In the genomic region with DNA sequence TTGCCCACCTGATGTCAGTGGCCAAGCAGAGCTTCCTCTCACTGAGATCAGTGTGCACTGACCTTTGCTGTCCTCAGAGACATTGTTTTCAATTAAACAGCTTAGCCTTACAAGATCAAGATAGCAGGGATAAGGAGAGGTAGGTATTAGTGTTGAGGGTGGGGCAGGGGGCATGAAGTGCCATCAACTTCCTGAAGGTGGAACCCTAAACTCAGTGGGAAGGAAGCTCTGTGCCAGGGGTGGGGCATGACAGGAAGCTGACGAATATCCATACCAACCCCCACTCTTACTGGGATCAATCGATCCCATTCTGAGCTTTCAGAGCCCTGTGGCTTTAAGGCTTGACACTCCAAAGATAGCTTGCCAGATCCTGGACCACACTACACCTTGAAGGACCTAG, we compare ENCODE assay signal across 15 mouse cellular contexts.
DNase-seq lines count a peak whose midpoint lies in the region; ATAC-seq and TF ChIP-seq lines count a peak whose summit lies in the region.
"Had no signal": no experiment of that assay in that cellular context is flagged by ENCODE, and none has a peak within 500 bp of the region (broad histone marks: within the 10 kb centered on the region; RNA-seq: fewer than 3 reads in every experiment).

No protein-coding gene starts in this region.

- H3K4me3 ChIP-seq in gastrocnemius, adult 2 months: no peak overlapping the region
- H3K4me3 ChIP-seq in liver, postnatal 0 days (ENCODE audit: low read depth, low read length): no peak overlapping the region
- H3K4me3 ChIP-seq in liver, embryonic 11.5 days (ENCODE audit: low read depth, low read length): no peak overlapping the region
- no peak overlapping the region for H3K4me3 ChIP-seq in bone marrow, adult 2 months (replicated peaks; ENCODE audit: control insufficient read depth, low read depth, low read length)
- no peak overlapping the region for H3K4me3 ChIP-seq in small intestine, adult 2 months (ENCODE audit: low read depth, low read length)
- H3K4me3 ChIP-seq: hindbrain, embryonic 12.5 days; limb, embryonic 12.5 days; midbrain, embryonic 13.5 days; neural tube, embryonic 15.5 days had no signal

- H3K36me3 ChIP-seq in liver, postnatal 0 days (replicated peaks; ENCODE audit: insufficient read depth, low read length): no peaks in the 10 kb centered on the region
- H3K36me3 ChIP-seq in liver, embryonic 11.5 days (ENCODE audit: control insufficient read depth, insufficient read depth, low read length): no peaks in the 10 kb centered on the region
- H3K36me3 ChIP-seq in small intestine, adult 2 months (ENCODE audit: control insufficient read depth, insufficient read depth, low read length): no peaks in the 10 kb centered on the region
- H3K36me3 ChIP-seq: hindbrain, embryonic 12.5 days; limb, embryonic 12.5 days; midbrain, embryonic 13.5 days; neural tube, embryonic 15.5 days had no signal

- no peaks in the 10 kb centered on the region for H3K9me3 ChIP-seq in liver, postnatal 0 days (ENCODE audit: low read length)
- no peaks in the 10 kb centered on the region for H3K9me3 ChIP-seq in liver, embryonic 11.5 days (ENCODE audit: control insufficient read depth, low read length)
- H3K9me3 ChIP-seq: hindbrain, embryonic 12.5 days; limb, embryonic 12.5 days; midbrain, embryonic 13.5 days; neural tube, embryonic 15.5 days had no signal

- peak; percentile 46; the same call in 1 of the 2 replicates for TF ChIP-seq CTCF in gastrocnemius, adult 2 months (IDR thresholded peaks at IDR 0.05)
- peak; percentile 70 for TF ChIP-seq CTCF in liver, postnatal 0 days (IDR thresholded peaks at IDR 0.05; ENCODE audit: low read depth)
- TF ChIP-seq CTCF in bone marrow, adult 2 months (IDR thresholded peaks at IDR 0.05; ENCODE audit: control insufficient read depth, insufficient read depth, low read length): peak; percentile 55
- TF ChIP-seq CTCF in small intestine, adult 2 months (IDR thresholded peaks at IDR 0.05; ENCODE audit: extremely low read depth, insufficient read length, insufficient replicate concordance, low read depth, low read length): peak; percentile 49; the same call in 1 of the 2 replicates

- no peak for DNase-seq in gastrocnemius, adult 2 months
- no peak for DNase-seq in gastrocnemius, postnatal 25 days
- DNase-seq in liver, postnatal 0 days: peak; percentile 45
- DNase-seq in liver, embryonic 11.5 days (ENCODE audit: low spot score): no peak
- no peak for DNase-seq in ovary, postnatal 14 days (ENCODE audit: low spot score)
- no peak for DNase-seq in layer of hippocampus, postnatal 36 days
- DNase-seq: kidney, postnatal 14 days had no signal

- no peak for TF ChIP-seq EP300 in liver, postnatal 0 days (IDR thresholded peaks at IDR 0.05; ENCODE audit: low read depth)

- H3K9ac ChIP-seq in liver, postnatal 0 days (replicated peaks): no peak overlapping the region
- no peak overlapping the region for H3K9ac ChIP-seq in liver, embryonic 11.5 days (ENCODE audit: low read depth, low read length)
- H3K9ac ChIP-seq: hindbrain, embryonic 12.5 days; limb, embryonic 12.5 days; midbrain, embryonic 13.5 days; neural tube, embryonic 15.5 days had no signal

- ATAC-seq in liver, postnatal 0 days: peak; percentile 72
- no peak for ATAC-seq in liver, embryonic 11.5 days (replicated peaks; ENCODE audit: low FRiP score)
- ATAC-seq: activated CD4-positive, CD25-positive, alpha-beta regulatory T cell, adult 4 months; forebrain, embryonic 14.5 days; midbrain, embryonic 13.5 days had no signal

- H3K27me3 ChIP-seq in liver, postnatal 0 days (ENCODE audit: insufficient read depth, low read length): no peaks in the 10 kb centered on the region
- H3K27me3 ChIP-seq in liver, embryonic 11.5 days (replicated peaks; ENCODE audit: control insufficient read depth, insufficient read depth, low read length): no peaks in the 10 kb centered on the region
- no peaks in the 10 kb centered on the region for H3K27me3 ChIP-seq in small intestine, adult 2 months (ENCODE audit: control insufficient read depth, insufficient read depth, low read length)
- H3K27me3 ChIP-seq: hindbrain, embryonic 12.5 days; limb, embryonic 12.5 days; midbrain, embryonic 13.5 days; neural tube, embryonic 15.5 days had no signal

- 17% methylated on average over 2 of the region's 2 CpGs for WGBS in liver, postnatal 0 days (ENCODE audit: insufficient replicate concordance)
- 25% methylated on average over 2 of the region's 2 CpGs for WGBS in liver, embryonic 11.5 days
- WGBS in bone marrow, adult 2 months: 25% methylated on average over 2 of the region's 2 CpGs
- 11% methylated on average over 2 of the region's 2 CpGs for WGBS in small intestine, adult 2 months

- no peak for TF ChIP-seq POLR2A in bone marrow, adult 2 months (IDR thresholded peaks at IDR 0.05; ENCODE audit: borderline replicate concordance, control insufficient read depth, low read depth, low read length)
- no peak for TF ChIP-seq POLR2A in small intestine, adult 2 months (IDR thresholded peaks at IDR 0.05; ENCODE audit: low read depth, low read length)

- no peaks in the 10 kb centered on the region for H3K4me1 ChIP-seq in liver, postnatal 0 days (ENCODE audit: insufficient read depth)
- H3K4me1 ChIP-seq in liver, embryonic 11.5 days (replicated peaks; ENCODE audit: control insufficient read depth, insufficient read depth, low read length): no peaks in the 10 kb centered on the region; the same call in 1 of the 2 replicates
- no peaks in the 10 kb centered on the region for H3K4me1 ChIP-seq in bone marrow, adult 2 months (ENCODE audit: control insufficient read depth, insufficient read depth, low read length)
- peaks cover 18% of the 10 kb centered on the region; the same call in 1 of the 2 replicates for H3K4me1 ChIP-seq in small intestine, adult 2 months (ENCODE audit: control insufficient read depth, insufficient read depth, insufficient read length, low read length)

- H3K27ac ChIP-seq in gastrocnemius, adult 2 months: peak overlapping the region; percentile 40; the same call in 1 of the 2 replicates
- H3K27ac ChIP-seq in liver, postnatal 0 days (ENCODE audit: low read depth): no peak overlapping the region
- no peak overlapping the region for H3K27ac ChIP-seq in liver, embryonic 11.5 days (ENCODE audit: low read depth, low read length)
- no peak overlapping the region for H3K27ac ChIP-seq in bone marrow, adult 2 months (ENCODE audit: control insufficient read depth, insufficient read depth, low read depth, low read length, poor library complexity)
- H3K27ac ChIP-seq in small intestine, adult 2 months (ENCODE audit: insufficient read depth, low read depth, low read length): no peak overlapping the region
- H3K27ac ChIP-seq: hindbrain, embryonic 12.5 days; limb, embryonic 12.5 days; midbrain, embryonic 13.5 days; neural tube, embryonic 15.5 days had no signal

- intact Hi-C loops in gastrocnemius, adult 2 months (cut with DNase I): no loop called here

- no peak overlapping the region for H3K4me2 ChIP-seq in liver, postnatal 0 days (ENCODE audit: low read depth, low read length)
- H3K4me2 ChIP-seq in liver, embryonic 11.5 days: no peak overlapping the region
- H3K4me2 ChIP-seq: hindbrain, embryonic 12.5 days; limb, embryonic 12.5 days; midbrain, embryonic 13.5 days; neural tube, embryonic 15.5 days had no signal
